Mouse (Mus musculus) monocyte, adult 2 months (primary cell): ENCODE data around the gene Abcc8.

Experiments used
- DNase-seq, 2 experiments: peaks; one replicate each; pipeline ENCODE4 v3.0.0; 2022; ENCODE audit warnings: low spot score in 2 of 2, low read depth in 1 of 2

Abcc8 gene

DNA sequence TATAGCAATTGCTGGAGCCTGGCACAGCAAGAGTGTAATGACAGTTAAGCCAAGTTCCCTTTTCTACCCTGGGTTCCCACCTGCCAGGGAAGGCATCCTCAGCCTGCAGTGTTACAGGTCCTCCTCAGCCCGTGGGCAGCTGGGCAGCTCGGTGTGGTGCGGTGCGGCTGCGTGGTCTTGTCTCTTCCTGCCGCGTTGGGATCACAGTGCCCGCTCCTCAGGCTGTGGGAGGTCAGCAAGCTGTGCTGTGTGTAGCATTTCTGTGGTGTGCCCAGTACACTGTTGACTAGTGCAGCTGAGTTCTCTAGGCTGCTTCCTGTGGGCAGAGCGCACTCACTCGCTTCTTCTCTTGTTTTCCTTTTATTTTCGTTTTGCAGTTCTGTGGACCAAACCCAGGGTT, 121.0 kb downstream of the Abcc8 start:
- peak in 1 of 2 experiments; percentile 13 for DNase-seq
